Mouse (Mus musculus) erythroblast, embryonic 14.5 days (primary cell): ENCODE data around the gene Mmd. TPM values are rescaled to one million over a fixed set of nuclear protein-coding genes. Genes with fewer than 3 reads are reported as not detected.
A peak's percentile ranks its signal among the peaks of the same experiment; 100 is the strongest.

ENCODE experiments used
- H3K27me3 ChIP-seq: 2 replicates; pipeline ENCODE4 v1.6.1; 2012; ENCODE audit warnings: inconsistent platforms; ENCODE audit not compliant: control insufficient read depth
- H3K36me3 ChIP-seq: 2 replicates; pipeline ENCODE4 v1.6.1; 2012; ENCODE audit warnings: mild to moderate bottlenecking, inconsistent platforms; ENCODE audit not compliant: control insufficient read depth
- H3K4me1 ChIP-seq: 2 replicates; pipeline ENCODE4 v1.6.1; 2012; ENCODE audit warnings: inconsistent platforms; ENCODE audit not compliant: control insufficient read depth
- H3K4me3 ChIP-seq: replicated peaks from 2 replicates; pipeline ENCODE3; 2012; ENCODE audit warnings: moderate library complexity, mild to moderate bottlenecking, inconsistent platforms
- H3K9me3 ChIP-seq: 2 replicates; pipeline ENCODE4 v1.6.1; 2012; ENCODE audit warnings: low read length, inconsistent platforms, mixed read lengths; ENCODE audit not compliant: control insufficient read depth
- GATA1 ChIP-seq: IDR thresholded peaks from 2 replicates; pipeline ENCODE4 v1.6.1; 2012; ENCODE audit warnings: low read length, inconsistent platforms, mixed read lengths
- TAL1 ChIP-seq: IDR thresholded peaks from 3 replicates; pipeline ENCODE4 v1.6.1; 2012; ENCODE audit warnings: low read length, inconsistent platforms, mixed read lengths
- polyA plus RNA-seq: library from polyadenylated mRNA; stranded (reverse); fragments of >175 nt; gene quantifications from 2 replicates; pipeline ENCODE4 v1.2.3, GENCODE M21; 2012

The Mmd gene
- polyA plus RNA-seq: 0.04 TPM in 2 replicates

GRCm38 (mm10) chr11:90249025-90249650 is at the start of gene Mmd:
Gene Mmd, plus strand, starts transcription at chr11:90249456.
- H3K4me1 ChIP-seq: peaks cover 24% of the 10 kb centered on the region
- peaks cover 7% of the 10 kb centered on the region; the same call in 1 of the 2 replicates for H3K27me3 ChIP-seq
- H3K36me3 ChIP-seq: no peaks in the 10 kb centered on the region
- no peaks in the 10 kb centered on the region for H3K9me3 ChIP-seq
- peak within 1 kb of the TSS; percentile 72 for H3K4me3 ChIP-seq
- TF ChIP-seq TAL1 (no peak), GATA1 (no peak)

DNA sequence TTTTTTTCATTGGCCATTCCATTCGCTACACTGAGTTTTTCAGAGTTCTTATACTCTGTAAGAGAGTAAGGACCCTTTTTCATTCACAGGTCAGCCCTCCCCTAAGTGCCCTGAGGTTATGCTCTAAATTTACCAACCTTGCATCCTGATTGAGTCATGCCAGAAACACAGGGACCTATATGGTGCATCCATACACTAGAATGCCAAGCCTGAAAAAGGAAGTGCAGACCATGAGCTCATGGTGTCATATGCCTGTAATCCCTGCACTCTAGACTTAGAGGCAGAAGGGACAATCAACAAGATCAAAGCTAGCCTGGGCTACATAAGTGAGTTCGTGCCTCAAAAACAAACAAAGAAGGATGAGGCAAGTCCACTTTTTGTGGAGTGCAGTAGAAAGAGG is 48.4 kb upstream of the Mmd start:
- no peaks in the 10 kb centered on the region for H3K4me1 ChIP-seq
- H3K27me3 ChIP-seq: no peaks in the 10 kb centered on the region
- no peak overlapping the region for H3K4me3 ChIP-seq
- TF ChIP-seq TAL1 (no peak), GATA1 (no peak)
- no peaks in the 10 kb centered on the region for H3K9me3 ChIP-seq
- H3K36me3 ChIP-seq: no peaks in the 10 kb centered on the region

GRCm38 (mm10) chr11:90214246-90214645 is 35.0 kb upstream of the Mmd start:
- no peak for TF ChIP-seq TAL1
- no peak for TF ChIP-seq GATA1
- H3K36me3 ChIP-seq: no peaks in the 10 kb centered on the region
- H3K4me1 ChIP-seq: no peaks in the 10 kb centered on the region
- no peak overlapping the region for H3K4me3 ChIP-seq
- no peaks in the 10 kb centered on the region for H3K9me3 ChIP-seq
- H3K27me3 ChIP-seq: no peaks in the 10 kb centered on the region

DNA sequence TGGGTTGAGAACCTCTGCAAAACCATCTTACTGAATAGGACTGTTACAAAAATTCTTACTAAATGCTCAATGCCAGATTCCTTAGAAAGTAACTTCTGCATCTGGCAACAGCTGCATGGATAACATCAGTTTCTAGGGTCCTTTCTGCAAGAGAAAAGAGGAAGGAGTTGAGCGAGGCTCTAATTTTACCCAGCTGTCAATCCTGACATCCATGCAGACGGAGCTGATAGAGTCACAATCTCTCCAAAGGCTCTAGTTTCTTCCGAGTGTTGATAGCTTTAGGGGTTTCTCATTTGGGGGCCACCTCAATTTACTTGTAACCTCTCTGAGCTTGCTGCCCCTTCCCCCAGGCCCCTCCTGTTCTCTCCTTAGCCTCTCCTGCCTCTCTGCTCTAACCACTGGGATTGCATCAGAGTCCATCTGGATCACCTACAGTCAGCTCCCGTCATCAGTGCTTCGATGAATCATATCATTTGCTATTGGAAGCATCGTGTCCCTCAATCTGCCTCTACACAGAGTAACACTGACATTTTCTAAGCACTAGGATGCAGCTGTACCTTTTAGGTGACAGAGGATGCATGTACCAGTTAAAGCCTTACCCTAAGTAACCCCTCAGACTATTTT is 29.1 kb upstream of the Mmd start:
- H3K4me3 ChIP-seq: no peak overlapping the region
- H3K4me1 ChIP-seq: no peaks in the 10 kb centered on the region
- H3K27me3 ChIP-seq: no peaks in the 10 kb centered on the region
- no peaks in the 10 kb centered on the region for H3K36me3 ChIP-seq
- no peak for TF ChIP-seq GATA1
- TF ChIP-seq TAL1: no peak
- H3K9me3 ChIP-seq: no peaks in the 10 kb centered on the region

DNA sequence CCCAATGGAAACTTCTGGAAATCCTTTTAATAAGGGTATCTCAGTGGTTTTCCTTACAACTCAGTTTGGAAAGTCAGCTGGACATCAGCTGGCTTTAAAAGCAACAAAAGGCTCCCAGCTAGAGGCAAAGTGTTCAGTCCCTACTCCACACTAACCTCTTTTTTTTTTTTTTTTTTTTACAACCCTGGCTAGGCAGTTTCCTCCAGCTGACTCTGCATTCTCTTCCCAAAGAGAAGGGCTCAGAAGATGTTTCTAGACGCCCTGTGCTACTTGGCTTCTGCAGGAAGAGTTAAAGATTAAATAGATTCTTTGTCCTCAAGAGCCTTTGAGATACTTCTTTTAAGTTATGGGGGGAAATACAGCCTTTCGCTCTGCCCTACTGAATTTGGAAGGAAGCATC is 28.5 kb upstream of the Mmd start:
- no peaks in the 10 kb centered on the region for H3K36me3 ChIP-seq
- H3K4me1 ChIP-seq: no peaks in the 10 kb centered on the region
- no peak for TF ChIP-seq TAL1
- TF ChIP-seq GATA1: no peak
- H3K4me3 ChIP-seq: no peak overlapping the region
- H3K9me3 ChIP-seq: no peaks in the 10 kb centered on the region
- H3K27me3 ChIP-seq: no peaks in the 10 kb centered on the region

DNA sequence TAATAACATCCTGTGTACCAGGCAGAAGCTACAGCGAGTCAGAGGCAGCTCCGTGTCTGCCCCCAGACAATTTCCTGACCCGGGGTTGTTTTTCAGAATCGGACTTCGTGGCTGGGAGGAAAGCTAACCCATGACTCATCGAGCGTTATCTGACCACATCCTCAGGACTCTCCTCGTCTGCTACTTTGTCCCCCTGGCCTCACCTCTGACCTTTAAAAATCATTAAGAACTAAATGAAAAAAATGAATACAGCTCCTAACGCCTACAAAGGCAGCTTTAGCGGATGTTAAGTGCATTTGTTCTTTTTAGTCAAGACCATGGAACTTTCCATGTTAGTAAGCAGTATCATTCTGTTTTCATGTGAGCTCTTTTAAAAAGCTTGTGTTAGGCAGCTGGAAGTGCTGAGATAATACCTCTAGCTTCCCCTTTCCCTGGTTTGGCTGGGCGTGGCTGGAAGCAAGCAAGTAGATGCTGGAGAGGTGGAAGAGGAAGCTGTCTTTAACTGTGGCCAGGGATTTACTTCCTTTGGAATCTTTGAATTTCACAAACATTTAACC is 24.3 kb upstream of the Mmd start:
- Histone ChIP-seq H3K9me3 (no peaks in the 10 kb centered on the region), H3K4me1 (no peaks in the 10 kb centered on the region), H3K4me3 (no peak overlapping the region), H3K27me3 (no peaks in the 10 kb centered on the region), H3K36me3 (no peaks in the 10 kb centered on the region)
- TF ChIP-seq TAL1: no peak
- TF ChIP-seq GATA1: no peak

- Histone ChIP-seq H3K9me3 (no peaks in the 10 kb centered on the region), H3K4me1 (no peaks in the 10 kb centered on the region), H3K36me3 (no peaks in the 10 kb centered on the region), H3K27me3 (no peaks in the 10 kb centered on the region), H3K4me3 (no peak overlapping the region)
- no peak for TF ChIP-seq TAL1
- no peak for TF ChIP-seq GATA1
These were observed 22.0 kb upstream of the Mmd start for GRCm38 (mm10) chr11:90227000-90227922.

DNA sequence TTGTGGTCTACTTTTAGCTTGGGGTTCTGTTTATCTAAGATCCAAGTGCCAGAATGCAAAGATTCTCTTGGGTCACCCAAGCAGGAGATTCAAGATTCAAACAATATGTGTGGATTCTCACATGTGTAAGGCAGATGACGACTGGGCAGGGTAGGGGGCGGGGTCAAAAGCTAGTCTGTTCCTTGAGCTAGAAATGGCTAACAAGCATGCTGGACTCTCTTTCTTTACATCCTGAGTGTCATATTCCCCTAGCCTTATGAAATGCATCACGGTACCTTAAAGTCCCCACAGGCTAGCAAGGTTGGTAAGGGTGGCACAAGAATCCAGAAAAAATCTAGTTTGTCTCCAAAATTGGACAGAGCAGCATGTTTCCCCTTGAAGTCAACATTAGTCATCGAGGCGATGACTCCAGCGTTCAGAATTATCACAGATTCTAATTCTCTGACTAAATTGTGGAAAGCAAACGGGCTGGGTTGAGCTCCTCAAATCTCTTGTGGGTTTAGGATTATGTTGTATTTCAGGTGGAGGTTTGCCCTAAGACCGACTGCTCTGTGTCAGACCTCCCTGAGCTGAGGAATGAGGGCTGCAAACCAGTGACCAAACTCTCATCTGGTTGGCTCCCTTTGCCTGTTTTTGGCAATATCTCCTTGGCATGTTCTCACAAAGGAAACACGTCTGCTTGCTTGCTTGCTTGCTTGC is 20.9 kb upstream of the Mmd start:
- no peaks in the 10 kb centered on the region for H3K36me3 ChIP-seq
- TF ChIP-seq GATA1 (no peak), TAL1 (no peak)
- no peaks in the 10 kb centered on the region for H3K27me3 ChIP-seq
- no peak overlapping the region for H3K4me3 ChIP-seq
- no peaks in the 10 kb centered on the region for H3K9me3 ChIP-seq
- no peaks in the 10 kb centered on the region for H3K4me1 ChIP-seq
